In genomic region chr2:136711155-136711554, GRCm38 (mm10) we compare ENCODE assay signal across 26 mouse cellular contexts. TPM values are rescaled to one million over a fixed set of nuclear protein-coding genes. Genes with fewer than 3 reads are reported as not detected.
DNase-seq lines count a peak whose midpoint lies in the region; ATAC-seq and TF ChIP-seq lines count a peak whose summit lies in the region.
"Had no signal": no experiment of that assay in that cellular context is flagged by ENCODE, and none has a peak within 500 bp of the region (broad histone marks: within the 10 kb centered on the region; RNA-seq: fewer than 3 reads in every experiment).

No protein-coding gene starts in this region.

- H3K27ac ChIP-seq in cerebellum, adult 2 months (ENCODE audit: insufficient read depth, low read length): peak overlapping the region; percentile 34; the same call in 1 of the 2 replicates
- peak overlapping the region; percentile 77 for H3K27ac ChIP-seq in layer of hippocampus, adult 2 months
- no peak overlapping the region for H3K27ac ChIP-seq in hindbrain, embryonic 16.5 days (ENCODE audit: low read depth, low read length)
- 0 out of 2 replicates have a peak overlapping the region, but pooled peaks have one; percentile 92 for H3K27ac ChIP-seq in neural tube, embryonic 13.5 days (replicated peaks)
- H3K27ac ChIP-seq: embryonic facial prominence, embryonic 15.5 days; heart, adult 2 months; heart, embryonic 13.5 days; limb, embryonic 13.5 days; liver, embryonic 12.5 days; stomach, postnatal 0 days had no signal

- TF ChIP-seq CTCF in cerebellum, adult 2 months (IDR thresholded peaks at IDR 0.05; ENCODE audit: borderline replicate concordance, insufficient read depth, low read depth, low read length): no peak
- TF ChIP-seq CTCF in layer of hippocampus, adult 2 months (conservative IDR thresholded peaks at IDR 0.05): no peak

- 30% methylated on average over 3 of the region's 3 CpGs for WGBS in cerebellum, adult 2 months
- WGBS in hindbrain, embryonic 16.5 days: 29% methylated on average over 3 of the region's 3 CpGs
- 40% methylated on average over 3 of the region's 3 CpGs for WGBS in neural tube, embryonic 13.5 days

- no peaks in the 10 kb centered on the region for H3K36me3 ChIP-seq in hindbrain, embryonic 16.5 days (ENCODE audit: control insufficient read depth, insufficient read depth, low read length)
- H3K36me3 ChIP-seq in neural tube, embryonic 13.5 days: no peaks in the 10 kb centered on the region
- H3K36me3 ChIP-seq: embryonic facial prominence, embryonic 15.5 days; heart, embryonic 13.5 days; limb, embryonic 13.5 days; liver, embryonic 12.5 days had no signal

- H3K4me1 ChIP-seq in cerebellum, adult 2 months (ENCODE audit: control insufficient read depth, insufficient read depth, low read length): peaks cover 4% of the 10 kb centered on the region
- peaks cover 3% of the 10 kb centered on the region for H3K4me1 ChIP-seq in hindbrain, embryonic 16.5 days (ENCODE audit: control insufficient read depth, insufficient read depth, low read depth, low read length)
- peaks cover 31% of the 10 kb centered on the region for H3K4me1 ChIP-seq in neural tube, embryonic 13.5 days (replicated peaks)
- H3K4me1 ChIP-seq: liver, embryonic 12.5 days had no signal

- H3K9me3 ChIP-seq in hindbrain, embryonic 16.5 days (ENCODE audit: control insufficient read depth, low read length): no peaks in the 10 kb centered on the region
- H3K9me3 ChIP-seq in neural tube, embryonic 13.5 days: no peaks in the 10 kb centered on the region
- H3K9me3 ChIP-seq: embryonic facial prominence, embryonic 15.5 days; heart, embryonic 13.5 days; limb, embryonic 13.5 days; liver, embryonic 12.5 days had no signal

- no peaks in the 10 kb centered on the region for H3K27me3 ChIP-seq in cerebellum, adult 2 months (ENCODE audit: control insufficient read depth, insufficient read depth, low read length)
- H3K27me3 ChIP-seq in hindbrain, embryonic 16.5 days (replicated peaks; ENCODE audit: control insufficient read depth, insufficient read depth, low read length): no peaks in the 10 kb centered on the region
- H3K27me3 ChIP-seq in neural tube, embryonic 13.5 days: no peaks in the 10 kb centered on the region
- H3K27me3 ChIP-seq: heart, embryonic 13.5 days had no signal

- TF ChIP-seq POLR2A in cerebellum, adult 2 months (IDR thresholded peaks at IDR 0.05; ENCODE audit: borderline replicate concordance, insufficient read depth, low read length): no peak

- peak overlapping the region; percentile 69 for H3K4me2 ChIP-seq in hindbrain, embryonic 16.5 days (ENCODE audit: low read length)
- H3K4me2 ChIP-seq in neural tube, embryonic 13.5 days: peak overlapping the region; percentile 68

- no peak overlapping the region for H3K9ac ChIP-seq in hindbrain, embryonic 16.5 days (ENCODE audit: low read depth, low read length)
- peak overlapping the region; percentile 81; the same call in 1 of the 2 replicates for H3K9ac ChIP-seq in neural tube, embryonic 13.5 days
- H3K9ac ChIP-seq: embryonic facial prominence, embryonic 15.5 days; limb, embryonic 13.5 days; liver, embryonic 12.5 days had no signal

- DNase-seq in cerebellum, adult 2 months: no peak
- no peak for DNase-seq in cerebellum, postnatal 14 days
- no peak for DNase-seq in layer of hippocampus, adult 2 months (ENCODE audit: low spot score in 2 of 2)
- no peak for DNase-seq in layer of hippocampus, postnatal 36 days
- no peak for DNase-seq in frontal cortex, postnatal 10 days (ENCODE audit: low spot score in 2 of 2)
- DNase-seq: adrenal gland, postnatal 14 days; gastrocnemius, postnatal 36 days; heart, adult 2 months; heart, postnatal 14 days; kidney, adult 8-10 months; kidney, postnatal 10 days; lung, adult 18-20 months; lung, postnatal 10 days; thymus, adult 2 months had no signal

- ATAC-seq in hindbrain, embryonic 16.5 days: no peak
- no peak for ATAC-seq in neural tube, embryonic 13.5 days (ENCODE audit: low read depth)
- ATAC-seq in CD4-positive, CD25-positive, alpha-beta regulatory T cell, adult 4 months: no peak
- ATAC-seq: inflammation-experienced regulatory T-cells, adult 6 months; liver, embryonic 12.5 days had no signal

- no peak overlapping the region for H3K4me3 ChIP-seq in cerebellum, adult 2 months (replicated peaks; ENCODE audit: insufficient read depth, low read depth, low read length)
- H3K4me3 ChIP-seq in layer of hippocampus, adult 2 months: no peak overlapping the region
- no peak overlapping the region for H3K4me3 ChIP-seq in hindbrain, embryonic 16.5 days (ENCODE audit: low read length)
- no peak overlapping the region for H3K4me3 ChIP-seq in neural tube, embryonic 13.5 days
- H3K4me3 ChIP-seq: embryonic facial prominence, embryonic 15.5 days; heart, adult 2 months; liver, embryonic 12.5 days had no signal

RNA-seq across cellular contexts. Expression of gene Snap25, which starts 2.1 kb away (rescaled TPM):
- 2,833 and 3,013 TPM in 2 replicates for polyA plus RNA-seq in cerebellum, adult 2 months (2012; rRNA removed)
- 1,000 to 10,000 TPM; 2,121 to 2,268 TPM for total RNA-seq in layer of hippocampus, adult 2 months (2021)
- total RNA-seq in layer of hippocampus, postnatal 36 days (2021): 1,000 to 10,000 TPM; 1,936 to 2,126 TPM
- polyA plus RNA-seq in hindbrain, embryonic 16.5 days (2015; fragmentation: Nextera tagmentation; extraction: Ambion mirVana): 326 and 328 TPM in 2 replicates
- polyA plus RNA-seq in neural tube, embryonic 13.5 days (2015; fragmentation: Nextera tagmentation; extraction: Ambion mirVana): 188 and 192 TPM in 2 replicates
- not detected for polyA plus RNA-seq in CD4-positive, CD25-positive, alpha-beta regulatory T cell, adult 4 months (2017; shearing (Covaris generic))
- total RNA-seq: common myeloid progenitor, adult 5-6 weeks; gastrocnemius, adult 18-20 months; gastrocnemius, postnatal 36 days; megakaryocyte progenitor cell, adult 5-6 weeks had no signal
- polyA plus RNA-seq: inflammation-experienced regulatory T-cells, adult 6 months had no signal

Comparison
In these comparisons a context has a peak if more than half of its experiments do, and no peak if none do; other contexts are left out.
1. RNA of gene Snap25, which starts 2.1 kb away (polyA plus RNA-seq): 2,833 to 3,013 TPM in cerebellum, adult 2 months, 326 to 328 TPM in hindbrain, embryonic 16.5 days and 188 to 192 TPM in neural tube, embryonic 13.5 days; not detected in CD4-positive, CD25-positive, alpha-beta regulatory T cell, adult 4 months; every median in the first group is over 100 times any median in the second.